Mouse (Mus musculus): ENCODE data around the gene Vmn1r129.
"Not testable (repeated sequence)": the region's sequence is repeated elsewhere in the genome, so short reads cannot be mapped to it uniquely, and the experiment has no call there.

Gene Vmn1r129

DNA sequence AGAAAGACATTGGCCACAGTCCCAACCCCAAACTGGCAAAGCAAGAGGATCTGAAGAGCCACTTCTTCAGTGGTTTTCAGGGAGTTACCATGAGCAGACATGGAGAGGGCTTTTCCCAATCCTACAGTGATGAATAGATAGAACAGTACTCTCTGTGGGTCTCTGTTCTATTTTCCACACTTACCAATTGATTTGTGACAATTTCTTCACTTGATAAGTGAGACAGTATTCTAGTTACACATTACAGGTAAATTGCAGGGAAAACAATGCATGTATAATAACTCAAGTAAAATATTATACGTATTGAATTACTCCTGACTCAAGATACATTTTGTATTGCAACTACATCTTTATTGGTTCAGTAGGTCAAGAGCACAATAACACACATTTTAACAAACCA lies at the start of gene Vmn1r129:
Gene Vmn1r129 (minus strand): TSS at position 101 of the 400 bp plus-strand sequence.
- DNase-seq, result not testable (repeated sequence)

DNA sequence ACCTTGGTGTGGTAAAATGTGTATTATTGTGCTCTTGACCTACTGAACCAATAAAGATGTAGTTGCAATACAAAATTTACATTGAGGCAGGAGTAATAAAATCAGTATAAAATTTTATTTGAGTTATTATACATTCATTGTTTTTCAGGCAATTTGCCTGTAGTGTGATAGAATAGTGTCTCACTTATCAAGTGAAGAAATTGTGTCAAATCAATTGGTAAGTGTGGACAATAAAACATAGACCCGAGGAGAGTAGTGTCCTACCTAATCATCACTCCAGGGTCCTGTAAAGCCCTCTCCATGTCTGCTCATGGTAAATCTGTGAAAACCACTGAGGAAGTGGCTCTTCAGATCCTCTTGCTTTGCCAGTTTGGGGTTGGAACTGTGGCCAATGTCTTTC lies 12.0 kb downstream of the Vmn1r129 start, which contains the start of gene Vmn1r128:
Gene Vmn1r128 (plus strand): TSS at position 301 of the 400 bp plus-strand sequence.
- DNase-seq, result not testable (repeated sequence)

GRCm38 (mm10) chr7:21319761-21320160 lies 41.3 kb downstream of the Vmn1r129 start, which contains the start of gene Vmn1r127:
Vmn1r127 (minus strand) TSS chr7:21319861.
- DNase-seq, result not testable (repeated sequence)
